Mouse (Mus musculus) heart, adult 2 months (tissue): ENCODE results near the gene Clcn3.

Experiments used
- CTCF ChIP-seq: fragments of 200-600 bp; IDR thresholded peaks from 2 replicates; pipeline ENCODE4 v1.8.1; 2022; ENCODE audit warnings: antibody characterized with exemption, mild to moderate bottlenecking, moderate library complexity
- POLR2A ChIP-seq: fragments of 200-500 bp; IDR thresholded peaks from 2 replicates; pipeline ENCODE4 v1.6.1; 2011; ENCODE audit warnings: mild to moderate bottlenecking, low read depth, low read length, control low read depth; ENCODE audit not compliant: insufficient read depth

- no peak for TF ChIP-seq CTCF
- no peak for TF ChIP-seq POLR2A
Observed at GRCm38 (mm10) chr8:60912081-60912480, 71.0 kb downstream of the Clcn3 start.
